Mouse (Mus musculus): ENCODE data around the gene Gm7138. TPM values are rescaled to one million over a fixed set of nuclear protein-coding genes. Genes with fewer than 3 reads are reported as not detected.
"Not testable (repeated sequence)": the region's sequence is repeated elsewhere in the genome, so short reads cannot be mapped to it uniquely, and the experiment has no call there.

The Gm7138 gene
- polyA plus RNA-seq, 1 experiment from 2014 or later: not detected

GRCm38 (mm10) chr10:77787876-77788275, 11.1 kb upstream of the Gm7138 start, which contains the start of gene Gm7137:
Gene Gm7137, minus strand, starts transcription at chr10:77788200.
- not testable (repeated sequence) for H3K36me3 ChIP-seq; ATAC-seq (ENCODE audit: low read depth)
- 40% methylated on average over 1 of the region's 1 CpGs for WGBS

GRCm38 (mm10) chr10:77783396-77783795, 6.7 kb upstream of the Gm7138 start:
- not testable (repeated sequence) for H3K27me3 ChIP-seq; H3K4me3 ChIP-seq; H3K36me3 ChIP-seq; H3K9me3 ChIP-seq; H3K27ac ChIP-seq (replicated peaks); H3K4me2 ChIP-seq; ATAC-seq (ENCODE audit: low read depth); H3K4me1 ChIP-seq (replicated peaks); H3K9ac ChIP-seq
- 100% methylated on average over 3 of the region's 3 CpGs for WGBS

More at GRCm38 (mm10) chr10:77787876-77788275, 11.1 kb upstream of the Gm7138 start, which contains the start of gene Gm7137:
- not testable (repeated sequence) for H3K4me2 ChIP-seq; H3K9ac ChIP-seq; H3K9me3 ChIP-seq; H3K27ac ChIP-seq (replicated peaks); H3K4me3 ChIP-seq; H3K27me3 ChIP-seq; H3K4me1 ChIP-seq (replicated peaks)

GRCm38 (mm10) chr10:77782442-77782841, 5.7 kb upstream of the Gm7138 start, which contains the start of gene Gm3250:
Gene Gm3250, minus strand, starts transcription at chr10:77782542.
- not testable (repeated sequence) for H3K9ac ChIP-seq; H3K9me3 ChIP-seq; H3K27ac ChIP-seq (replicated peaks); H3K4me3 ChIP-seq; ATAC-seq (ENCODE audit: low read depth); H3K27me3 ChIP-seq; H3K36me3 ChIP-seq; H3K4me2 ChIP-seq; H3K4me1 ChIP-seq (replicated peaks)
- 86% methylated on average over 1 of the region's 1 CpGs for WGBS

- not testable (repeated sequence) for H3K4me3 ChIP-seq; H3K4me1 ChIP-seq (replicated peaks); H3K27ac ChIP-seq (replicated peaks); H3K9ac ChIP-seq; H3K27me3 ChIP-seq; H3K9me3 ChIP-seq; ATAC-seq (ENCODE audit: low read depth); H3K4me2 ChIP-seq; H3K36me3 ChIP-seq
- WGBS: 100% methylated on average over 1 of the region's 3 CpGs
These were observed 4.6 kb downstream of the Gm7138 start for GRCm38 (mm10) chr10:77772142-77772541.

GRCm38 (mm10) chr10:77771225-77771624, 5.5 kb downstream of the Gm7138 start, which contains the start of gene Gm3238:
Gene Gm3238, minus strand, starts transcription at chr10:77771325.
- H3K4me2 ChIP-seq; ATAC-seq (ENCODE audit: low read depth); H3K27me3 ChIP-seq; H3K9me3 ChIP-seq; H3K4me3 ChIP-seq; H3K27ac ChIP-seq (replicated peaks); H3K4me1 ChIP-seq (replicated peaks); H3K9ac ChIP-seq; H3K36me3 ChIP-seq: not testable (repeated sequence)
- WGBS: 71% methylated on average over 1 of the region's 1 CpGs

GRCm38 (mm10) chr10:77769727-77770126, 7.0 kb downstream of the Gm7138 start:
- H3K4me2 ChIP-seq: no peak overlapping the region
- H3K4me1 ChIP-seq (replicated peaks): no peaks in the 10 kb centered on the region
- no peak for ATAC-seq (ENCODE audit: low read depth)
- no peak overlapping the region for H3K9ac ChIP-seq
- WGBS: 94% methylated on average over 1 of the region's 1 CpGs
- H3K27ac ChIP-seq (replicated peaks): no peak overlapping the region
- no peaks in the 10 kb centered on the region for H3K9me3 ChIP-seq
- no peak overlapping the region for H3K4me3 ChIP-seq
- H3K27me3 ChIP-seq: no peaks in the 10 kb centered on the region
- H3K36me3 ChIP-seq: no peaks in the 10 kb centered on the region

- not testable (repeated sequence) for H3K4me2 ChIP-seq; H3K4me3 ChIP-seq; H3K4me1 ChIP-seq (replicated peaks); H3K9ac ChIP-seq; H3K36me3 ChIP-seq; ATAC-seq (ENCODE audit: low read depth); H3K9me3 ChIP-seq; H3K27ac ChIP-seq (replicated peaks); H3K27me3 ChIP-seq
- WGBS: no CpG with 5 or more reads among the region's 1 CpGs
These were observed 17.2 kb downstream of the Gm7138 start, which contains the start of gene Gm3233 for GRCm38 (mm10) chr10:77759582-77759981. Gene Gm3233, minus strand, starts transcription at chr10:77759682.

- no peak for ATAC-seq (ENCODE audit: low read depth)
- no peaks in the 10 kb centered on the region for H3K9me3 ChIP-seq
- no peak overlapping the region for H3K4me2 ChIP-seq
- no peaks in the 10 kb centered on the region for H3K27me3 ChIP-seq
- no peak overlapping the region for H3K27ac ChIP-seq (replicated peaks)
- no peaks in the 10 kb centered on the region for H3K36me3 ChIP-seq
- H3K4me1 ChIP-seq (replicated peaks): no peaks in the 10 kb centered on the region
- no peak overlapping the region for H3K4me3 ChIP-seq
- no peak overlapping the region for H3K9ac ChIP-seq
These were observed 23.3 kb downstream of the Gm7138 start for GRCm38 (mm10) chr10:77753448-77753847.

GRCm38 (mm10) chr10:77752312-77752711, 24.4 kb downstream of the Gm7138 start:
- not testable (repeated sequence) for H3K36me3 ChIP-seq; H3K27ac ChIP-seq (replicated peaks); H3K4me2 ChIP-seq; H3K9me3 ChIP-seq; H3K9ac ChIP-seq; H3K4me1 ChIP-seq (replicated peaks); H3K4me3 ChIP-seq; ATAC-seq (ENCODE audit: low read depth); H3K27me3 ChIP-seq
- WGBS: 67% methylated on average over 3 of the region's 3 CpGs

GRCm38 (mm10) chr10:77751254-77751653, 25.5 kb downstream of the Gm7138 start, which contains the start of gene Gm9736:
Gene Gm9736, minus strand, starts transcription at chr10:77751354.
- not testable (repeated sequence) for H3K36me3 ChIP-seq; H3K27ac ChIP-seq (replicated peaks); H3K4me3 ChIP-seq; H3K4me1 ChIP-seq (replicated peaks); H3K9me3 ChIP-seq; ATAC-seq (ENCODE audit: low read depth); H3K27me3 ChIP-seq; H3K4me2 ChIP-seq; H3K9ac ChIP-seq
- WGBS: 67% methylated on average over 1 of the region's 1 CpGs

- not testable (repeated sequence) for ATAC-seq (ENCODE audit: low read depth); H3K4me2 ChIP-seq; H3K27ac ChIP-seq (replicated peaks); H3K4me3 ChIP-seq; H3K36me3 ChIP-seq; H3K27me3 ChIP-seq; H3K4me1 ChIP-seq (replicated peaks); H3K9me3 ChIP-seq; H3K9ac ChIP-seq
- WGBS: 79% methylated on average over 1 of the region's 1 CpGs
These were observed 26.1 kb downstream of the Gm7138 start for GRCm38 (mm10) chr10:77750686-77751085.

- not testable (repeated sequence) for H3K27me3 ChIP-seq; H3K9ac ChIP-seq; H3K9me3 ChIP-seq; H3K4me2 ChIP-seq; H3K4me3 ChIP-seq; H3K4me1 ChIP-seq (replicated peaks); ATAC-seq (ENCODE audit: low read depth); H3K36me3 ChIP-seq; H3K27ac ChIP-seq (replicated peaks)
- 54% methylated on average over 5 of the region's 5 CpGs for WGBS
These were observed 34.6 kb downstream of the Gm7138 start, which contains the start of gene Gm18596 for GRCm38 (mm10) chr10:77741924-77742688. Gene Gm18596, minus strand, starts transcription at chr10:77742638.

GRCm38 (mm10) chr10:77738929-77739328, 37.8 kb downstream of the Gm7138 start:
- Histone ChIP-seq H3K9ac (no peak overlapping the region), H3K4me1 (replicated peaks) (0 out of 2 replicates have a peak, but pooled peaks cover 5% of the 10 kb centered on the region), H3K36me3 (no peaks in the 10 kb centered on the region), H3K9me3 (peaks cover 4% of the 10 kb centered on the region), H3K4me3 (no peak overlapping the region), H3K27ac (replicated peaks) (no peak overlapping the region), H3K27me3 (no peaks in the 10 kb centered on the region), H3K4me2 (no peak overlapping the region)
- 94% methylated on average over 4 of the region's 4 CpGs for WGBS
- ATAC-seq (ENCODE audit: low read depth): no peak

Data from neural tube, embryonic 13.5 days (tissue).